Comparison of ENCODE assay signal across 9 mouse cellular contexts in the genomic region with DNA sequence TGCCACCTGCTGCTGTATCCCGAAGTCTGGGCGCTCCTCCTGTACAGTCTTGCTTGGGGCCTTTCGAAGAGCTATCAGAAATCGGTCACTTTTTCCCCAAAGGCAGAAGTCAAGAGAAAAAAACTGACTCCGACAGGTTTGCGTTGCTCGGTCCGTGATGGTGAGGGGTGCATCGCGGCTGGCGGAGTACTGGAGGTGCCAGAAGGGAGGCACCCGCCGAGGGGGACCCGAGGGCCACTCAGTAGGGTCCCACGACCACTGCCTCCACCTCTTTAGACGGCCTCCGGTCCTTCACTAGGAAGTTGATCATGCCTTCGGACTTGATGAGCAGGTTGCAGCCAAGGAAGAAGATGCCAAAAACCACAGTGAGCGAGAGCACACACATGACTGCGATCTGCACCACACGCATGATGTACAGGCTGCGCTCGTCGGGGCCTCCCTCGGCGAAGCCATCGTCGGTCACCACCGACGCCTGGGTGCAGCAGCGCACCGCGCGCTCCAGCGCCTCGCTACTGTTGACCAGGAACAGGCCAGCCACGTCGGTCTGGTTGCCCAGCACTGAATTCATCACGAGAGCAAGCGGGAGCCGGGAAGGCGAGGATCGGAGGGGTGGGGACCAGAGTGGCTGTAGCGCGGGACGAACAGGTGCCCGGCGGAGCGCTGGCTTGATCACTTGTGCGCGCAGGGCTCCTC. TPM values are rescaled to one million over a fixed set of nuclear protein-coding genes. Genes with fewer than 3 reads are reported as not detected.
DNase-seq lines count a peak whose midpoint lies in the region; ATAC-seq and TF ChIP-seq lines count a peak whose summit lies in the region.
"Had no signal": no experiment of that assay in that cellular context is flagged by ENCODE, and none has a peak within 500 bp of the region (broad histone marks: within the 10 kb centered on the region; RNA-seq: fewer than 3 reads in every experiment).

No protein-coding gene starts in this region.

- peak overlapping the region; percentile 56; the same call in 1 of the 2 replicates for H3K27ac ChIP-seq in heart, embryonic 10.5 days
- H3K27ac ChIP-seq in testis, adult 2 months (ENCODE audit: control insufficient read depth, insufficient read depth, low read depth, low read length), result no peak overlapping the region
- H3K27ac ChIP-seq in liver, embryonic 16.5 days (ENCODE audit: low read length), result no peak overlapping the region

- H3K9ac ChIP-seq in liver, embryonic 16.5 days (ENCODE audit: low read depth, low read length), result no peak overlapping the region

- peak; percentile 35 to 59; a peak in 3 of 4 replicates for ATAC-seq in hematopoietic stem cell, adult 5-6 weeks (replicated peaks in 1 of 2; ENCODE audit: insufficient read depth in 1 of 2, low FRiP score in 2 of 2, low TSS enrichment in 1 of 2, low read depth in 1 of 2, poor library complexity in 2 of 2, severe bottlenecking in 2 of 2)
- ATAC-seq in liver, embryonic 16.5 days (ENCODE audit: low read depth), result 0 out of 2 replicates have a peak, but pooled peaks have one; percentile 13

- WGBS in heart, embryonic 10.5 days, result 3% methylated on average over 51 of the region's 51 CpGs
- WGBS in liver, embryonic 16.5 days (ENCODE audit: insufficient replicate concordance), result 3% methylated on average over 51 of the region's 51 CpGs

- H3K4me1 ChIP-seq in heart, embryonic 10.5 days, result peaks cover 12% of the 10 kb centered on the region
- H3K4me1 ChIP-seq in testis, adult 2 months (ENCODE audit: control insufficient read depth, insufficient read depth, low read length), result peaks cover 6% of the 10 kb centered on the region
- no peaks in the 10 kb centered on the region for H3K4me1 ChIP-seq in liver, embryonic 16.5 days (ENCODE audit: control insufficient read depth, low read depth, low read length)

- H3K4me3 ChIP-seq in heart, embryonic 10.5 days, result peak overlapping the region; percentile 64
- peak overlapping the region; percentile 19 for H3K4me3 ChIP-seq in testis, adult 2 months (ENCODE audit: control insufficient read depth, low read depth, low read length)
- H3K4me3 ChIP-seq in liver, embryonic 16.5 days (ENCODE audit: low read depth, low read length), result peak overlapping the region; percentile 43

- intact Hi-C loops in heart, postnatal 10 days (cut with DNase I), result loop anchor here (1.0 to 10.0 kb wide), 4 partner anchors 510 to 1330 kb away; no protein-coding TSS in a partner anchor

- no peaks in the 10 kb centered on the region for H3K9me3 ChIP-seq in heart, embryonic 10.5 days
- H3K9me3 ChIP-seq in liver, embryonic 16.5 days (replicated peaks; ENCODE audit: control insufficient read depth, low read length), result no peaks in the 10 kb centered on the region

- H3K4me2 ChIP-seq in liver, embryonic 16.5 days (ENCODE audit: low read depth, low read length), result peak overlapping the region; percentile 59

- H3K27me3 ChIP-seq in heart, embryonic 10.5 days (ENCODE audit: insufficient read depth, poor library complexity, severe bottlenecking), result peaks cover 21% of the 10 kb centered on the region
- no peaks in the 10 kb centered on the region for H3K27me3 ChIP-seq in testis, adult 2 months (ENCODE audit: control insufficient read depth, insufficient read depth, low read length)
- peaks cover 17% of the 10 kb centered on the region for H3K27me3 ChIP-seq in liver, embryonic 16.5 days (ENCODE audit: control insufficient read depth, insufficient read depth, low read depth, low read length)

- TF ChIP-seq CTCF in testis, adult 2 months (IDR thresholded peaks at IDR 0.05; ENCODE audit: control insufficient read depth, insufficient read depth, insufficient replicate concordance, low read depth, low read length), result no peak

- DNase-seq in heart, embryonic 10.5 days (ENCODE audit: low spot score), result peak; percentile 75
- no peak for DNase-seq in heart, postnatal 10 days
- no peak for DNase-seq in testis, postnatal 14 days (ENCODE audit: low spot score)
- no peak for DNase-seq in adrenal gland, adult (ENCODE audit: inconsistent age in 2 of 2, low spot score in 1 of 2)
- no peak for DNase-seq in cerebellum, postnatal 14 days

- TF ChIP-seq POLR2A in testis, adult 2 months (IDR thresholded peaks at IDR 0.05; ENCODE audit: control insufficient read depth, low read depth, low read length), result no peak

- H3K36me3 ChIP-seq in heart, embryonic 10.5 days, result no peaks in the 10 kb centered on the region
- H3K36me3 ChIP-seq in testis, adult 2 months (ENCODE audit: control insufficient read depth, insufficient read depth, low read length), result no peaks in the 10 kb centered on the region
- no peaks in the 10 kb centered on the region for H3K36me3 ChIP-seq in liver, embryonic 16.5 days (ENCODE audit: control insufficient read depth, insufficient read depth)

RNA-seq across cellular contexts. Expression of gene Rprm, which starts 0.5 kb away (rescaled TPM):
- polyA plus RNA-seq in heart, embryonic 10.5 days (2016; fragmentation: Nextera tagmentation; extraction: Ambion mirVana), result 1.1 and 2.8 TPM in 2 replicates
- under 1 TPM in 1 of 2 experiments, not detected in 1; 0.24 TPM for total RNA-seq in heart, postnatal 10 days (2021)
- polyA plus RNA-seq in testis, adult 2 months (2012; rRNA removed), result 2.3 TPM in 1 of 2 replicates, not detected in the other
- total RNA-seq in hematopoietic stem cell, adult 5-6 weeks (2017), result not detected in 2 replicates
- 0.14 and 0.15 TPM in 2 replicates for polyA plus RNA-seq in liver, embryonic 16.5 days (2015; fragmentation: Nextera tagmentation; extraction: Ambion mirVana)
- total RNA-seq: MEL had no signal
